Mouse (Mus musculus): ENCODE measurements around the gene Myo5a. TPM values are rescaled to one million over a fixed set of nuclear protein-coding genes. Genes with fewer than 3 reads are reported as not detected.
A peak's percentile ranks its signal among the peaks of the same experiment; 100 is the strongest.
"Not testable (repeated sequence)": the region's sequence is repeated elsewhere in the genome, so short reads cannot be mapped to it uniquely, and the experiment has no call there.

Gene Myo5a
- polyA plus RNA-seq, 1 experiment from 2014 or later, result 10.5 TPM

DNA sequence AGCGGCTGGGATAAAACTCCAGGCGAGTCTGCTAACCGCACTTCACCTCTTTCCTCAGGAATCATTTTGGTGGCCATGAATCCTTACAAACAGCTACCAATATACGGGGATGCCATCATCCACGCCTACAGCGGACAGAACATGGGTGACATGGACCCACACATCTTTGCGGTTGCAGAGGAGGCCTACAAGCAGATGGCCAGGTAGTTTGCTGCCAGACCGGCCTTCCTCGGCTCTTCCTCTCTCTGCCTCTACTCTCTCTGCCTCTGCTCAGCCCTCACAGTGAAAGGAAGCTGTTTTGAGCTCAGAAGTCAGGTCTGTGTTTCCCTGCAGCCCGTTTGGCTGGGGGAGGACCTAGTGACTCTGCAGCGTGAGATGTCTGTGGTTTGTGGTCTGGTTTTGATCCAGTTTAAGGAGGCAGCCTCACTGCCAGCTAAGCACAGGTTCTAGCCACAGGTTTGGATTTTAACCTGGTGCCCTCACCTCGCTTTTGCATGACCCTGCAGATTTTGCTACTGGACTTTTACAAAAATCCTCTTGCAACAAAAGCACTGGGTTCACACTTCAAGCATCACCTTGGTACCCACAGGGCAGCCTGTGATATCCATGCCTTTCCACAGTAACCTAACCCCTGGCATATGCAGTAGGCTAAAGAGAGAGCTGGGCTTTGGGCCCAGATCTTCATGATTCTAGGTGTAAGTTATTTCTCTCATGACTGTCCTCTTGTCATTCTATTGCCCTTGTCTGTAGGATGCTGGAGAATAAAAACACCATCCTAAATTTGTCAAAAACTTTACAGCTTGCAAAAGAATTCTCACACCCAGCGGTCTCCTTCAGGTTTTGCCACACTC is 175.5 kb downstream of the Myo5a start:
- Histone ChIP-seq H3K9me3 (replicated peaks; ENCODE audit: control insufficient read depth, low read length) (no peaks in the 10 kb centered on the region), H3K27ac (ENCODE audit: low read length) (no peak overlapping the region)

DNA sequence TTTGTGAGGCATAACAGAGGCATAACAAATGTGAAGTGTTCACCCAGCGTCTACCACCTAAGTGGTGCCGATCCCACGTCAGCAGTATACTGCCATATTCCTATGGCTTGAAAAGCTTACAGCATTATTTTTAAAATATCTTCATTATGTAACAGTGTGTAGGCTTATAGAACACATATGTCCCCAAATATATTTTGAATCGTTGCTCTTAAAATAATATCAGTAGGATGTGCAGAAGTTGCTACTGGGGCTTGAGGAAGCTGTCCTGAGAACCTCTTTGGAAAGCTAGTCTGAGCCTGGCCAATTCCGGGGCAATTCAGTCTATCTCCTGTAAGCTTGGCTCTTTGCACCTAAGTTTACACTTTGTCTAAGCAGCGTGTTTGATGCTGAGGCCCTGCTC is 177.1 kb downstream of the Myo5a start:
- no peak overlapping the region for H3K4me3 ChIP-seq (replicated peaks; ENCODE audit: low read length)
- H3K27ac ChIP-seq (ENCODE audit: low read length), result no peak overlapping the region
- ATAC-seq (ENCODE audit: insufficient read depth, low FRiP score), result no peak
- H3K9ac ChIP-seq (ENCODE audit: low read length), result no peak overlapping the region
- WGBS, result 82% methylated on average over 6 of the region's 6 CpGs
- no peaks in the 10 kb centered on the region for H3K36me3 ChIP-seq (ENCODE audit: control insufficient read depth, insufficient read depth, low read length)
- no peak overlapping the region for H3K4me2 ChIP-seq (ENCODE audit: low read depth, low read length)
- no peaks in the 10 kb centered on the region for H3K27me3 ChIP-seq (ENCODE audit: control insufficient read depth, insufficient read depth, low read length)
- H3K9me3 ChIP-seq (replicated peaks; ENCODE audit: control insufficient read depth, low read length), result no peaks in the 10 kb centered on the region
- H3K4me1 ChIP-seq (ENCODE audit: control insufficient read depth, insufficient read depth, low read length), result no peaks in the 10 kb centered on the region

More for the DNA sequence above, 175.5 kb downstream of the Myo5a start:
- no peaks in the 10 kb centered on the region for H3K27me3 ChIP-seq (ENCODE audit: control insufficient read depth, insufficient read depth, low read length)
- H3K4me2 ChIP-seq (ENCODE audit: low read depth, low read length), result no peak overlapping the region
- H3K4me3 ChIP-seq (replicated peaks; ENCODE audit: low read length), result no peak overlapping the region
- H3K4me1 ChIP-seq (ENCODE audit: control insufficient read depth, insufficient read depth, low read length), result no peaks in the 10 kb centered on the region
- WGBS, result 86% methylated on average over 13 of the region's 13 CpGs
- H3K9ac ChIP-seq (ENCODE audit: low read length), result no peak overlapping the region
- ATAC-seq (ENCODE audit: insufficient read depth, low FRiP score), result no peak
- no peaks in the 10 kb centered on the region for H3K36me3 ChIP-seq (ENCODE audit: control insufficient read depth, insufficient read depth, low read length)

DNA sequence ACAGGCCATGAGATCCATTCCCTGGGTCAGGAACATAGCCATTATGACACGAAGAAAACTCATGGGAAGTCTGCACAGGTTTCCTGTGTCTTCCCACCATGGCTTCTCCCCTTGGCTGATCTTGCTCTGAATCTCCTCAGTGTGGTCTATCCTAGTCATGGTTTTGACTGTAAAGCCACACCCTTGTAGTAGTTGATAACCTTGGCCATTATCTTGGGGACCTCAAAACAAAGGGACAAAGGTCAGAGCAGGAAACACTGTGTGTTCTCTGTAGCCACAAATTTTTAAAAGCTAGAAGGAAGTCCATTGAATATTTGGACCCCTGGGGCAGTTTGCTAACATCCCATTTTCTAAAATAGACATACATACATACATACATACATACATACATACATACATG is 177.5 kb downstream of the Myo5a start:
- WGBS, result 61% methylated on average over 1 of the region's 1 CpGs
- Histone ChIP-seq H3K27me3 (ENCODE audit: control insufficient read depth, insufficient read depth, low read length) (no peaks in the 10 kb centered on the region), H3K9ac (ENCODE audit: low read length) (no peak overlapping the region), H3K9me3 (replicated peaks; ENCODE audit: control insufficient read depth, low read length) (no peaks in the 10 kb centered on the region), H3K4me3 (replicated peaks; ENCODE audit: low read length) (no peak overlapping the region), H3K36me3 (ENCODE audit: control insufficient read depth, insufficient read depth, low read length) (no peaks in the 10 kb centered on the region), H3K27ac (ENCODE audit: low read length) (no peak overlapping the region), H3K4me2 (ENCODE audit: low read depth, low read length) (no peak overlapping the region), H3K4me1 (ENCODE audit: control insufficient read depth, insufficient read depth, low read length) (no peaks in the 10 kb centered on the region)
- ATAC-seq (ENCODE audit: insufficient read depth, low FRiP score), result no peak

DNA sequence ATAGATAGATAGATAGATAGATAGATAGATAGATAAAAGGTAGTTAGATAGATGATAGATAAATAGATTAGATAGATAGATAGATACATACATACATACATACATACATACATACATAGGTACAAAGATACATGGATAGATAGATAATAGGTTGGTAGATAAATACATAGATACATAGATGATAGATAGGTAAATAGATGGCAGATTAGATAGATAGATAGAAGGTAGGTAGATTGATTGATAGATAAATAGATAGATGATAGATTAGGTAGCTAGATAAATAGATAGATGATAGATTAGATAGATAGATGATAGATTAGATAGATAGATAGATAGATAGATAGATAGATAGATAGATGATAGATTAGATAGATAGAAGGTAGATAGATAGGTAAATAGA is 178.1 kb downstream of the Myo5a start:
- no peak for ATAC-seq (ENCODE audit: insufficient read depth, low FRiP score)
- Histone ChIP-seq H3K4me1 (ENCODE audit: control insufficient read depth, insufficient read depth, low read length) (no peaks in the 10 kb centered on the region), H3K27me3 (ENCODE audit: control insufficient read depth, insufficient read depth, low read length) (no peaks in the 10 kb centered on the region), H3K36me3 (ENCODE audit: control insufficient read depth, insufficient read depth, low read length) (no peaks in the 10 kb centered on the region), H3K9me3 (replicated peaks; ENCODE audit: control insufficient read depth, low read length) (no peaks in the 10 kb centered on the region), H3K4me2 (ENCODE audit: low read depth, low read length) (no peak overlapping the region), H3K9ac (ENCODE audit: low read length) (no peak overlapping the region), H3K4me3 (replicated peaks; ENCODE audit: low read length) (no peak overlapping the region), H3K27ac (ENCODE audit: low read length) (no peak overlapping the region)

DNA sequence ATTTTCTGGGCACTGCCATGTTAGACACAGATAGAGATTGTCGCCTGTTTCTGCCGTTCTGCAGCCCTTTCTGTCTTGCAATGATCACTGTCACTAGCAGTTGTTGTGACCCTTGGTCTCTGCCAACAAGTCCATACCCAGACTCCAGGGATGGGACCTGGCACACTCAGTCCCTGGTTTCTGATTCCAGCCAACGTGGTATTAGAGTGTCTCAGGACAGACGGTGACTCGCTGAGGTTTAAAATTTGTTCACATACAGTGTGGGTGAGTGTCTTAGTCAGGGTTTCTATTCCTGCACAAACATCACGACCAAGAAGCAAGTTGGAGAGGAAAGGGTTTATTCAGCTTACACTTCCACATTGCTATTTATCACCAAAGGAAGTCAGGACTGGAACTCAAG is 182.3 kb downstream of the Myo5a start:
- not testable (repeated sequence) for H3K4me1 ChIP-seq (ENCODE audit: control insufficient read depth, insufficient read depth, low read length); H3K36me3 ChIP-seq (ENCODE audit: control insufficient read depth, insufficient read depth, low read length); H3K27me3 ChIP-seq (ENCODE audit: control insufficient read depth, insufficient read depth, low read length); H3K4me2 ChIP-seq (ENCODE audit: low read depth, low read length); H3K27ac ChIP-seq (ENCODE audit: low read length); H3K9ac ChIP-seq (ENCODE audit: low read length); H3K4me3 ChIP-seq (replicated peaks; ENCODE audit: low read length); ATAC-seq (ENCODE audit: insufficient read depth, low FRiP score); H3K9me3 ChIP-seq (replicated peaks; ENCODE audit: control insufficient read depth, low read length)
- WGBS, result 69% methylated on average over 6 of the region's 6 CpGs

DNA sequence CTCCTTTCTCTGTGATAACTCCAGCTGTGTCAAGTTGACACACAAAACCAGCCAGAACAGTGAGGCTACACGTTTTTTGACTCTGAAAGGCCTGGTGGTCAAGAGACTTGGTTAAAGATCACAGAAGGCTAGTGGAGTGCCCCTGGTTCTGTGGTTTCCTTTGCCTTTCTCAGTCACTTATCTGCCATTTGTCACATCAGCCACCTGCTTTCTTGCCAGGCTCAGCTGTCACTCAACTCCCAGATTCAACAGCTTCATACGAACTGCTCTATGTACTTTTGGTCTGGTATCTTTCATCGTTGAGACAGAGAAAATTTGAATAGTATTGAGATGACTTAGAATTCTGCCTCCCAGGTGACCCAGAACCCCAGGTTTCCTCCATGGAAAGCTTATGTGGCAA is 183.0 kb downstream of the Myo5a start:
- ATAC-seq (ENCODE audit: insufficient read depth, low FRiP score), result no peak
- H3K27ac ChIP-seq (ENCODE audit: low read length), result peak overlapping the region; percentile 33; the same call in 1 of the 2 replicates
- H3K36me3 ChIP-seq (ENCODE audit: control insufficient read depth, insufficient read depth, low read length), result no peaks in the 10 kb centered on the region
- no peak overlapping the region for H3K4me3 ChIP-seq (replicated peaks; ENCODE audit: low read length)
- H3K9me3 ChIP-seq (replicated peaks; ENCODE audit: control insufficient read depth, low read length), result no peaks in the 10 kb centered on the region
- H3K4me2 ChIP-seq (ENCODE audit: low read depth, low read length), result no peak overlapping the region
- 0 out of 2 replicates have a peak, but pooled peaks cover 5% of the 10 kb centered on the region for H3K4me1 ChIP-seq (ENCODE audit: control insufficient read depth, insufficient read depth, low read length)
- no peak overlapping the region for H3K9ac ChIP-seq (ENCODE audit: low read length)
- H3K27me3 ChIP-seq (ENCODE audit: control insufficient read depth, insufficient read depth, low read length), result no peaks in the 10 kb centered on the region
- 39% methylated on average over 3 of the region's 3 CpGs for WGBS

DNA sequence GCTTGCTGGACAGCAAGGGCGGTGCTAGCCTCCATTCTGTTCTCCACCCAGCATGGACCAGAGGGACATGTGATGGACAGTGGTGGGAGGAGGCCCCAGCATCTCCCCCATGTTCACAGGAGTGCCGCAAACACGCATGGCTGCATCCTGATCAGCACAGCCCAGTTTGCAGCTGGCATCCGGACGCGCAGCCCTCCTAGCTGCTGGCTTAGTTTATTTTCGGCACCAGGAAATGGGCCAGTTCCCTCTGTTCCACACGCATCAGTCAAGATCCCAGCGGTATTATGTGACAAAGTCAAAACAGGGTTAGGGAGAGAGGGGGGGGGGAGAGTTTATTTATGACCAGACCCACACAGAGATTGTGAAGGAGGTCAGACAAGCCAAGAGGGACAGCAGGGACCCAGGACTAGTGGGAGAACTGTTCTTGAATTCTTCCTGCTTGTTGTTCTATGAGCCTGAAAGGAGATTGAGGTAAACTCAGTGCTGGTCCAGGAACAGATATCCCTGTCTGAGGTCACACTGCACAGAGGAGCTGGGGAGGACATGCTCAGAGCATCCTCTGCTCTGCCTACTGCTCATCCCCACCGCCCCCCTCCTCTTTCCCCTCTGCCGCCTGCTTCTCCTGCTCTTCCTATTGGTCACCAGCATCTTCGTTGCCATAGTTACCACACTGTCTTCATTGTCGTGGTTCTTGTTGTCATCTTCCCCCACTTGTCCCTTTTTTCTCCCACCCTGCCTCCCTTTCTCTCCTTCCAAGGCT is 183.6 kb downstream of the Myo5a start:
- H3K27ac ChIP-seq (ENCODE audit: low read length), result peak overlapping the region; percentile 33; the same call in 1 of the 2 replicates
- no peaks in the 10 kb centered on the region for H3K36me3 ChIP-seq (ENCODE audit: control insufficient read depth, insufficient read depth, low read length)
- H3K4me1 ChIP-seq (ENCODE audit: control insufficient read depth, insufficient read depth, low read length), result 0 out of 2 replicates have a peak, but pooled peaks cover 5% of the 10 kb centered on the region
- no peak overlapping the region for H3K9ac ChIP-seq (ENCODE audit: low read length)
- no peaks in the 10 kb centered on the region for H3K9me3 ChIP-seq (replicated peaks; ENCODE audit: control insufficient read depth, low read length)
- no peak overlapping the region for H3K4me2 ChIP-seq (ENCODE audit: low read depth, low read length)
- H3K4me3 ChIP-seq (replicated peaks; ENCODE audit: low read length), result no peak overlapping the region
- ATAC-seq (ENCODE audit: insufficient read depth, low FRiP score), result no peak
- WGBS, result 56% methylated on average over 13 of the region's 13 CpGs
- H3K27me3 ChIP-seq (ENCODE audit: control insufficient read depth, insufficient read depth, low read length), result no peaks in the 10 kb centered on the region

DNA sequence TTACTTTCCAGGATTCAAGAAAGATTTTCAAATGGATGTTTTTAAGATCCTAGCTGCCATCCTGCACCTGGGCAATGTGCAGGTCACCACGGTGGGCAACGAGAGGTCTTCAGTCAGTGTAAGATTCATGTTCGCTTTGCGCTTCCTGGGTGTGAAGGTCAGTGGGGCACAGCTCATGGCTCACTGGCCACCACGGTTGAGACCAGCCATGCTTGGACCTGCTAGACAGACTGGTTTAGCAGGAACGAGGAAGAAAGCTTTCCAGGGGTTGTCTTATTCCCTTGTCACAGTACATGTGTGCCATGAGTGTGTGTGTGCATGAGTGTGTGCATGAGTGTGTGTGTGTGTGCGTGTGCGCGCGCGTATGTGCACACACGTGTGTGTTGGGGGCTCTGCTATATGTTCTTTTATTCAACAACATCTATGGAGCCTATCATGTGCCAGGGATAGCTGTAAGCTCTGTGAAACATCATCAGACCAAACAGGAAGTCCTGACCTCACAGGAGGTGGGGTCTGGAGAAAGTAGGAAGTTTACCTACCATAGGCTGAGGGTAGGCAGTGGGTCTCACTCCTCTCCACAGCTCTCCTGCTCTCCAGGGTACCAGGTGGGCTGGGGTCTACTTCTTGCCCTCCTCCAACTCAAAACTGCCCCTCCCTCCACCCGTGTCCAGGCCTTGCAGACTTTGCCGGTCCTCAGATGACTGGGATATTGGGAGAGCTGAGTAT is 185.2 kb downstream of the Myo5a start:
- peak overlapping the region; percentile 1 for H3K27ac ChIP-seq (ENCODE audit: low read length)
- 82% methylated on average over 14 of the region's 14 CpGs for WGBS
- H3K27me3 ChIP-seq (ENCODE audit: control insufficient read depth, insufficient read depth, low read length), result no peaks in the 10 kb centered on the region
- H3K4me3 ChIP-seq (replicated peaks; ENCODE audit: low read length), result no peak overlapping the region
- H3K9me3 ChIP-seq (replicated peaks; ENCODE audit: control insufficient read depth, low read length), result no peaks in the 10 kb centered on the region; the same call in 1 of the 2 replicates
- ATAC-seq (ENCODE audit: insufficient read depth, low FRiP score), result 0 out of 2 replicates have a peak, but pooled peaks have one; percentile 18
- peaks cover 7% of the 10 kb centered on the region; the same call in 1 of the 2 replicates for H3K4me1 ChIP-seq (ENCODE audit: control insufficient read depth, insufficient read depth, low read length)
- no peak overlapping the region for H3K4me2 ChIP-seq (ENCODE audit: low read depth, low read length)
- H3K36me3 ChIP-seq (ENCODE audit: control insufficient read depth, insufficient read depth, low read length), result no peaks in the 10 kb centered on the region
- H3K9ac ChIP-seq (ENCODE audit: low read length), result no peak overlapping the region
